Mouse (Mus musculus): ENCODE measurements at regions not wholly inside any gene's neighbourhood (a gene's known extent, or its start where the extent isn't known, plus 50 kb on each side); places are given as distances from the start of the nearest gene placed in this dataset.

DNA sequence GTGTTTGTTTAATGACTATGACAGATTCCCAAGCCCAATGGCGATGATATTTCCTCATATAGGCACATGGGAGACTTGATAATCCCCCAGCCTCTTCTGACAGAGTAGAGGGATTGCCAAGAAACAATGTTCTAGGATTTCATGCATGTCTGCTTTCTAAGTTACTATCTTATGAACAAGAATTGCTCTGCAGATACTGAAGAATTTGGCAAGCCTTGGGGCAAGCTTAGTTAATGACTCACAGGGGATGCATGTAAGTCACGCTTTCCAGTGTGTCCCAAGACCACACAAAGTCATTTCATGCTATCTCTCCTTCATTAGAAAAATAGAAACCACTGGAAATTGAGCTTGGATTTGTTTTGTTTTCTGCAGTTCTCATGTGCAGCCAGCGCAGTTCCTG, 376.2 kb downstream of the Dcdc2c start:
- no peak for DNase-seq

DNA sequence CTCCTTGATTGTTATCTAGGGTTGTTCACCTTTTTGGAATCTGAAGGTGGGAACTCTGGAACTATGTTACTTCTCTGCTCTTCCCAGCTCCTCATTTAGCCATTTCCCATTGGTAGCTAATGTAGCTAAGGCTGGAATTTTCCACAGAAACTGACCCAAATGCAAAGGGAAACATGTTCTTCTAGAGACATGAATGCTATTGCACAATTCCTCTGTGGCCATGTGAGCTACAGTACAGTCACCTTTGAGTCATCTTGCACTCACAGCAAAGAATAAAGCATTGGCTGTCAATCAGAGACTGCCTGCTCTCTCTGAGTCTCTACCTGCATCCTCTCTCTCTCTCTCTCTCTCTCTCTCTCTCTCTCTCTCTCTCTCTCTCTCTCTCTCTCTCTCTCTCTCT, 378.1 kb downstream of the Dcdc2c start:
- DNase-seq: no peak

- DNase-seq: no peak
Observed at GRCm38 (mm10) chr12:28158786-28159185, 393.4 kb downstream of the Dcdc2c start.

DNA sequence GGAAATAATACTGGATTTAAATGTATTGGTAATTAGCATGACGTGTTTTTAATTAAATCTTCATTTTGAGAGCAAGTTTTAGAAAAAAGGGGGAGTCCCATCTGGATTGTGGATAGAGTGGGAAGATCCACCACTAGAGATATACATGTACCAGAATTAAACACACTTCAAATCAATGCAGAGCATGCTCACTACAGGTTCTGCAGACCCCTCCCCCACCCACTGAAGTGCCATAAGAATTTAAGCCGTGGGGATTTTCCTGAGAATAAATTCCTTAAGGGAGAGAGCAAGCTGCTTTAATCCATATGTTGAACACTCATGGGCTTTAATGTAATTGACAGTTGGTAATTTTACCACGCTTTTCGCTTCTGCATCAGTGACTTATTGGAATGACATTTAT, 401.4 kb downstream of the Dcdc2c start:
- DNase-seq: no peak

- DNase-seq: no peak
Observed at GRCm38 (mm10) chr12:28135810-28136592, 416.2 kb downstream of the Dcdc2c start.

DNA sequence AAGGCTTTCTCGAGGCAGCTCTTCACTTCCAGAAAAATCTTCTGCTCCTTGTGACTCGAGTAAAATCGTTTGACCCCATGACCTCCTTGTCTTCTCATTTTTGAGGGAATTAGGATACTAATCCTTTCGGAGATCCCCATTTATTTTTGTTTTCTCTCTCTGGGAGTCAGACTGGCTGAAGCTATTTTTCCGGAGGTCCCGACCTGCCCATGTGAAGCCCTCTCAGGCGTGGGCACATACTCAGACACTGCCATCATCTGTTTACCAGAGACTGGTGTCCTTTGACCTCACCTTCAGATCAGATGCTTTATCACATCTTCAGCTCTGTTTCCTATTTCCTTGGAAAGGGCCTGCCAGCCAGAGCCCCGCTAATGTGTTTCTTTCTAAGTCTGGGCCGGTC, 429.4 kb downstream of the Dcdc2c start:
- DNase-seq: no peak

DNA sequence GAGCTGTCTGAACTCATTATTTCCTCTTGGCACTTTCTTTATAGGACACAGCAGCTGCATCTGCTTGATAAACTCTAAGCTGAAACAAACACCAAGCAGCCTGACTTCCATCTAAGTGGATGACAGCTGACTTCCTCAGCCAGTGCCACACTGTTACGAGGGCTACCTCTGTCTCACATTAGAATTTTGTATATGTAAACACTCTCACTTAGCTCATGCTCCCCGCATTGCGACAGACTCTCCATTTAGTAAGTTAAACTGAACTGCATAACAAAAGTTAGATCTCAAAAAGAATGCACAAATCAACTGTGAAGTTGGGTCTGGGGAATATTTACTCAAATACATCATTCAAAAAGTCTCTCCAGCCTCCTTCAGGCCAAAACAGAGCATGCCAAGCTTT, 432.1 kb downstream of the Dcdc2c start:
- DNase-seq: no peak

DNA sequence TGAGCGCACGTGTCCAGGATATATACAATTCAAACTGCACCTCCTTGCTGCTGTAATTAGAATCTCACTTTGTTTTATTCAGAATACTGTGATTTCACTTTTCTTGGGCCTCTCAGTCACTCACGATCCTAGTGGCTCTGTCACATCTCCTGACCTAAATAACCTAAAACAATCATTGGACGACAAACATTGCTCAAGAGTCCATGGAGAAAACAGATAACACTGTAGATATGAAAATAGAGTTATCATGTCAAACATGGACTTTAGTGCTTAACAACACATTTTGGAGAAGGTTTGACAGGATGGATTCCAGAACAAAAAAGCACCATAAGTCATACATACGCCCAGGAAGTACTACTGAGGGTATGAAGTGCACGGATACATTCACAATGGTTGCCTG, 461.5 kb downstream of the Dcdc2c start:
- no peak for DNase-seq

- no peak for DNase-seq
Observed at GRCm38 (mm10) chr12:28085460-28085859, 466.7 kb downstream of the Dcdc2c start.

DNA sequence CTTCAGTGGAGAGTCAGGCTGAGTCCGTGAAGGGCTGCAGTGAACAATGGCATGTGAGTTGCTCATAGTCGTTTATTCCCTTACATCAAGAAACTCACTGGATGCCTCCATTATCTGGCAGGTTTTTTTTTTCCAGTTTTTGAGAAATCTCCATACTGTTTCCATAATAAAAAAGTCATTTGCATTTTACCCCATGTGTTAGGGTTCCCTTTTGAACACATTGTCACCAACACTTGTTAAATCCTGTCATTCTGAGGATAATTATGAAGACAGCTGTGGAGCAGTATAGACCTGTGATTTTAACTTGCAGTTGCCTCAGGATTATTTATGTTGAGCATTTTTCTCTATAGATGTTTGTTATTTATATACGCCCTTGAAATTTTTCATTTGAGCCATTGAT, 475.6 kb downstream of the Dcdc2c start:
- no peak for DNase-seq

DNA sequence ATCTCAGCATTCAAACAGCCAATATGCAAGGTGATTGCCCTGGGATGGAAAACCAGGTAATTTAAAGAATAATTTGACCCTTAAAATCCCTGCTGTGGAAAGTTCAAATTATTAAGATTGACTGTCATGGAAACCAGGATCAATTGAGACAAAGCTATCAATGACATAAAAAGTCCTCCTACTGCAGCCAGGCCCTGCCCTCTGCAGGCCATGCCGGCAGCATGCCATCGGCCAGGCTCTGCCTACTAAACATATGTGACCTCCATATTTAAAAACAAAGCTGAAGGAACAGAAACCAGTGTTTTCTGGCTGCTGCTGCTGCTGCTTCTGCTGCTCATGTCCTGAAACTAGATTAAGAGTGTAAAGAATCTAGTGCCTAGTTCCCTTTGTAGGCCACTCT, 483.6 kb downstream of the Dcdc2c start:
- DNase-seq: no peak

DNA sequence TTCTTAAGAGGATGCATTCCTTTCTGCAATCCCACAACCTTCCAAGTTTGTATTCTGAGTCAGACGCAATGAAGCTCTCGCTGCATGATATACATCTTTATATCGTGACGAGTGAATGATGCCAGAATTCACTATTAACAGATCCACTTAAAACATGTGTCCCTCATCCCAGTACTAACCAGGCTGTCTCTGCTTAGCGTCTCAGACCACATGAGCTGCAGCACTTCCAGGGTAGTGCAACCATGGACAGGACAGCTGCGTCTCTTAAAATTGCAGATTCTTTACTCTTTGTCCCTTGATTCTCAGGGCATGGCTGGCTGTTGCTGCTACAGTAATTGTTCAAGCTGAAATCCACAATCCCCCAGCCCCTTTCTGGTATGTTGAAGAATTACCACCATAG, 491.9 kb downstream of the Dcdc2c start:
- no peak for DNase-seq

DNA sequence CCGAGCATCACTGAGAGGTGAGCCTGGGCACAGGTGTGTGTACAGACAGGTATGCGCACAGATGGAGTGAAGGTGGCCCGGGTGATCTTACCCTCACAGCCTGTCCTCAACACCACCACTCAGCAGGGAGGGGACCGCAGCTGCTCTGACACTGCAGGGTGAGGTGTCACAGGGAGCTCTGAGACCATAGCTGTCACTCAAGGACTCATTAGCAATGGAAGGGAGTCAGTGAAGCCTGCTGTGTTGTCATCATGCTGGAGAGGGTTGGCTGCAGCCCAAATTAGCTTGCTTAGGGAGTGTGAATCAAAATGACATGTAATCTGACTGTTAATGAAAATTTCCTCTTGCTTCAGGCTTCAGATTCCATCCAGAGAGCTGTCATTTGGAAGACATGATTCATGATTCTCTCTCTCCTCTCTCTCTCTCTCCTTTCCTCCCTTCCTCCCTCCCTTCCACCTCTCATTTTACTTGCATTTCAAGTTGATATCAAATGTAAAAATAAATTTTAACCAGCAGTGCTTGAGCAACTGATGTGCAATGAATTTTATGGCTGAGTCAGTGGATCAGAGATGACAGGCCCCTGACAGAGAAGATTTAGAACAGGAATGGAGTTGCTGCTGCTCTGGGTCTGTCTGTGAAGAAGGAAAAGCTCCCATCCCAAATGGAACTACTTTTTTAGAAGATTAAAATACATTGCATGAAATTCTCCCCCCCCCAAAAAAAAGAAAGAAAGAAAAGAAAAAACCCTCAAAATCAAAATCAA, 496.5 kb downstream of the Dcdc2c start:
- peak; percentile 52 for DNase-seq

DNA sequence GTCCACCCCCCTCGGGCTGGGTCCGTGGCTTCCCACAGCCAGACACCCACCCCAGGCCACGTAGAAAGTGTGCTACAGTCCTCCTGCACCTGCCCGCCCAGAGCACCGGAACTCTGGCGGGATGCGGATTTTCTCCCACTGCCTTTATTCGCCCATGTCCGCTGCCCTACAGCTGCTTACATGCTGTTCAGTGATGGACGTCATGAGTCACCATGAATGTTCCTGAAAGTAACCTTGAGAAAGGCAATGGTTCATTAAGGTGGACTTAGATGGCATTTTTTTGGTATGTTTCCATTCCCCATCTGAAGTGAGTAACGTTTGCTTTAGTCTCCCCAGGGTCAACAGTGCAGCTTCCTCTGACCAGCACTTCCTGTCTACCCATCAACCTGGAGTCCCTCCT, 497.8 kb downstream of the Dcdc2c start:
- peak; percentile 11 for DNase-seq

- no peak for DNase-seq
Observed at GRCm38 (mm10) chr12:28047989-28048388, 504.2 kb downstream of the Dcdc2c start.

DNA sequence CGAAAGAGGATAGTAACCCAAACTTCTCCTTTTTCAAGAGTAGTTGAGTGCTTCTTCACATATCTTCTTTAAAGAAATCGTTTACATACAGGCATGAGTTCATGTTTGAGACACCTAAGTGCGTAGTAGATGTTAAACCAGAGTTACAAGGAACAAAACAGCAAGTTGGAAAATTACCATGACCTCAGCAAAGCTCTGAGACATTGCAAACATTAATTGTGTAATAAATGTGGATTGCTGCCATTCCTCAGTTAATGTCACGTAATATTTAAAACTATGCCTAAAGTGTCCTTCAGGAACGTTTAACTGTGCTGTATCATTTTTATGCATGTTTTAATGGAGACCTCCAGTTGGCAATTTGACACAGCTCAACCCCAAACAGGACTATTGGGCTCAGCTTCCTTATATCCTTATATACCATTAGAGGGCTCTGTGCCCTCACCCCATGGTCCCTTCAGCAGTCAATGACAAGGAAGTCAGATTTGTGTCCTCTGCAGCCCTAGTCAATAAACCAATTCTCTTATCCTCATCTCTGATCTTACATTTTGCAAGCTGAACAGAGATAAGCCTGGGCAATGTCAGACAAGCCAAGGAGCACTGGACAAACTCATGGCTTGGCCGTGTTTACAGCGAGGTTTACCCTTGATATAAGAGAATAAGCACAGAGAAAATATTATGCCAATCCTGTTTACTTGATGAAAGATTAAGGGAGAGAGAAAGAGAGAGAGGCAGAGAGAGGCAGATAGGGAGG, 513.9 kb downstream of the Dcdc2c start:
- no peak for DNase-seq

DNA sequence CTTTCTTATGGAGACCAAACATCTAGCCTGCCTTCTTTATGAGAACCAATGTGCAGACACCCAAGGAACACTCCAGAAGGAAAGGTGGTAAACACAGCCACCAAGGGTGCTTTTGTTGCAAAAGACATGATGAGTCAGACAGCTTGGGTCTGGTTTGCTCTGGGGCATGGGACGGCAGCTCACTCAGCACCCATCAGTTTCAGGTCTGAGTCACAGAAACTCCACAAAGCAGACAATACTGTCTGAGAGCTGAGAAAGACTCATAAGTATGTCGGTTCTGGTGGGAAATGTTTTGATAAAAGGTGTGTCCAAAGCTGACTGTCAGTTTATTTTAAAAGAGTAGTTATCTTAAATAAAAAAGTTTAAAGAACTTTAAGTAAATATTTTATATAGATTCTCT, 553.0 kb downstream of the Dcdc2c start:
- no peak for DNase-seq

GRCm38 (mm10) chr12:27992152-27992551, 560.0 kb downstream of the Dcdc2c start:
- no peak for DNase-seq

DNA sequence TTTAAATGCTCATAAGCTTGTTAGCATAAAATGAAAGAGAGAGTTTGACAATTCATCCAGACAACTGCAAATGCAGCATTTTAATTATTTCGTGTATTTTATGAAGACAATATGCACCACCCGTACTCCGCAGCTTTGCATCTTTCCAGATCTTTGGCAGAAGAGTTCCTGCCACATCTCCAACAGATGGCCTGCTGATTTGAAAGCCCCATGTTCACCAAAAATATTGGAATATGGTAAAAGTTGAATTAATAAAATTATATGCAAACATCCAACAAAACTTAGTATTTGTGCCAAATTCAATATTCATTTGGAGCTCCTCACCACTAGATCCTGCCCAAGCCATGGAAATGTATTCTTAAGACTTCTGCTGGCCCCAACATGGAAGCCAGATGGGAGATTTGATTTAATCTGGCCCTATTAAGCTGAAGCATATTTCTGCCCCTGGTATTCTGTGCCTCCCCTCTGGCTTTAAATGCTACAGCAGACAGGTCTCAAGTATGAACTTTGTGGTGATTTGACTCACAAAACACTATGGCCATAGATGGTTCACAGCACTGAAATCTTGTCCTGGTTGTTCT, 567.8 kb downstream of the Dcdc2c start:
- no peak for DNase-seq

DNA sequence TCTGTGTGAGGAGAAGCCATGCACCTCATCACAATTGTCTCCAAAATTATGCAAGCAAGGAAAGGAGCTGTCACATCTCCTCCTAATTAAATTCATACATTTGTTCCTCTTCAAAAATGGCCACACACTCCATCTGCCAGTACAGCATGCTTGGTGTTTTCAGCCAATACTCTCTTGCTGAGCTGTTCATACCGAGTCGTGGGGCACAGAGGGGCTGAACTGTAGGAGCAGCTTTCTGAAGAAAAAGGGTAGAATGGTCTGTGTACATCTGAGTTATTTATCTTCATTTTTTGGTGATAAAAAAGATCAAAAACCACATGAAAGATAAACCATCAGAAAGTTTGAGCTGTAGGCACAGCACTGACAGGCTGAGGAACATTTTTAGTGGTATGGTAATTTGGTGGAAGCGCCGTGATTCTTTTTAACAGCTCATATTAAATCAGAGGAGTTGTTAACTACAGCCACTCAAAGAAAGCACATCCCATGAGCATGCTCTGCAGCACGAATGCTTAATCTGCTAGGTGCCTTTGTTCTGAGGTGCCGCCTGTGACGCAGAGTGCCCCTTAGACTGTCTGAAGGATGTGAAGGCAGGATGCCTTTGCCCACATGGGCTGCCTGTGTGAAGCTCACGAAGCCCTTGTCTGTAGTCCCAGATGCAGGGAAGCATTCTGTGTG, 573.8 kb downstream of the Dcdc2c start:
- no peak for DNase-seq

DNA sequence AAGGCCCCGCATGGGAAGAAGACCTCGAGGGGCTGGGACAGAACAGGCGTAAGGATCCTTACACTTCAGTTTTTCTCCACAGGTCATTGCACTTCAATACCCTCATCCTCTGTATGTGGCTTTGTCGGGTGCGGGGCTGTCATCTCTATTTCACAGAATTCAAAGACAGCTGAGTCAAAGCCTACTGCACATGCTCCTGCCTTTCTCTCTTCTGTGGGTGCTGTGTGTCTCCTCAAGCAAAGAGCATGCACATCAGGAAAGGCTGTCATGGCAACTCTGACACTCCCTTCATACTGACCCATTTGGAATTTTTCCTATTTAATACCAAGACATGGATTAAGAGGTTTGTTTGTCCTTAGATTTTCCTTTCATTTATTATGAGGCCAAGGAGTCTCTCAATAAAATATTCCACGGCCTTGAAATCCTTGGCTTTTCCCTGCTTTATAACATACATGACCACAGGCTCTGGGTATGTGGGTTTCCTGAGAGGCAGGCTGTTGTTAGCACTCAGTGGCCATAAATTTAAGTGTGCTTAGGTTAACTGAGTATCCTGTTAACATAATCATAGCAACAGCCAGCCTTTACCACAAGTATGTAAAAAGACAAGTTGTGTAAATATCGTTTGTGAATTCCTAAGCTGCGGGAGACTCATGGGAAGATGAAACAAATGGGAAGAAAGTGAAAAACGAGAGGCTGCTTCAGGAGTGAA, 574.5 kb downstream of the Dcdc2c start:
- no peak for DNase-seq

- DNase-seq: no peak
Observed at GRCm38 (mm10) chr12:27962908-27963307, 589.3 kb downstream of the Dcdc2c start.
